Mouse (Mus musculus): ENCODE results near the gene Elof1. TPM values are rescaled to one million over a fixed set of nuclear protein-coding genes. Genes with fewer than 3 reads are reported as not detected.
"Not testable (repeated sequence)": the region's sequence is repeated elsewhere in the genome, so short reads cannot be mapped to it uniquely, and the experiment has no call there.

Gene Elof1
- total RNA-seq, 2 experiments from 2014 or later: 63.4 to 65.3 TPM

DNA sequence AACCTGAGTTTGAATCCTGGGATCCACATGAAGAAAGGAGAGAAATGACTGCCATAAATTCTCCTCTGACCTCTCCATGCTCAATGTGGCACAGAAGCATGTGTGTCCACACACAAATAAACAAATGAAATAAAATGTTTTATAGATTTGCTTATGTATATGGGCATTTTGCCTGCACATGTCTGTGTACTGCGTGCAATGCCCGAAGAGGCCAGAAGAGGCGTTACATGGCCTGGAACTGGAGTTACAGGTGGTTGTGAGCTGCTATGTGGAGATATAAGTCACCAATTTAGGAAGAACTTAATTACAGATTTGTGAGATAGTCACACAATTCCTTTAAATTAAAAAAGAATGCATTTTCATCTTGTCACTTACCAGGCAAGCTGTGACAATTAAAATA is 36.8 kb upstream of the Elof1 start:
- intact Hi-C loops (cut with DNase I): loop anchor here (10.0 kb wide), 1 partner anchor 549 kb away; no protein-coding TSS in a partner anchor
- no peak; the same call in 1 of the 2 replicates for TF ChIP-seq CTCF (IDR thresholded peaks at IDR 0.05)
- H3K27ac ChIP-seq: no peak overlapping the region
- H3K4me3 ChIP-seq: no peak overlapping the region
- no peak for DNase-seq (ENCODE audit: extremely low spot score in 1 of 2, low spot score in 2 of 2)

DNA sequence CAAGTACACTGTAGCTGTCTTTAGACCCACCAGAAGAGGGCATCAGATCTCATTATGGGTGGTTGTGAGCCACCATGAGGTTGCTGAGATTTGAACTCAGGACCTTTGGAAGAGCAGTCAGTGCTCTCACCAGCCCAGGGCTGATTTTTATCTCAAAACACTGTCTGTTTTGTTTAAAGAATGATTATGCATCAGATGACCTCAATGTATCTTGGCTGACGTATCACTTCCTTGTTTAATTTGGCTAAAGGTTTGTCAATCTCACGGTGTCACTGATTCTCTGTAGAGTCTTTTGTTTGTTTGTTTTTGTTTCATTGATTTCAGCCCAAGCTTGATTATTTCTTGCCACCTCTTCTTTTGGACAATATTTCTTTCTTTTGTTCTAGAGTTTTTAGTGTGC is 34.0 kb upstream of the Elof1 start:
- intact Hi-C loops (cut with DNase I): loop anchor here (10.0 kb wide), 1 partner anchor 546 kb away; no protein-coding TSS in a partner anchor
- H3K4me3 ChIP-seq: no peak overlapping the region

DNA sequence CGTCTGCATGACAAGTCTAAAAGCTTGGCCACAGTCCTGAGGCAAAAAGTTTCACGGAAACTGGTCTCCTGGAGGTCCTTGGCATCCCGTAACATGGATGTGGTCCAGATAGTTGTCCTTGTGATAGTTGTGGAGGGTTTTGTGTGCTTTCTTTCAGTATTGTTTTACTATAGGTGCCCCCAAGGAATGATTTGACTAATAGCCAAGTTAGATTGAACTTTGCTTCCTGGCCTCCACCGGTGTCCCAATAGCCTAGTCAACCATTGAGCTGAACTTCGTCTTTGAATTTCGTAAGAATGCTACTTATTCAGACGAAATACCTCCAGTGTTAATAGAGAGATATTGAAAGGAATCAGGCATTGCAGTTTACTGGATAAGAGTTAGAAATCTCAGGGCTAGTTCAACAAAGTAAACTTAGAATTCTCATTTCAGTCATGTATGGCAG is 33.3 kb upstream of the Elof1 start:
- not testable (repeated sequence) for H3K4me3 ChIP-seq; H3K27ac ChIP-seq; DNase-seq (ENCODE audit: extremely low spot score in 1 of 2, low spot score in 2 of 2)
- intact Hi-C loops (cut with DNase I): loop anchor here (10.0 kb wide), 1 partner anchor 545 kb away; no protein-coding TSS in a partner anchor

More for the DNA sequence above, 34.0 kb upstream of the Elof1 start:
- no peak for TF ChIP-seq CTCF (IDR thresholded peaks at IDR 0.05)
- no peak overlapping the region for H3K27ac ChIP-seq
- no peak for DNase-seq (ENCODE audit: extremely low spot score in 1 of 2, low spot score in 2 of 2)

DNA sequence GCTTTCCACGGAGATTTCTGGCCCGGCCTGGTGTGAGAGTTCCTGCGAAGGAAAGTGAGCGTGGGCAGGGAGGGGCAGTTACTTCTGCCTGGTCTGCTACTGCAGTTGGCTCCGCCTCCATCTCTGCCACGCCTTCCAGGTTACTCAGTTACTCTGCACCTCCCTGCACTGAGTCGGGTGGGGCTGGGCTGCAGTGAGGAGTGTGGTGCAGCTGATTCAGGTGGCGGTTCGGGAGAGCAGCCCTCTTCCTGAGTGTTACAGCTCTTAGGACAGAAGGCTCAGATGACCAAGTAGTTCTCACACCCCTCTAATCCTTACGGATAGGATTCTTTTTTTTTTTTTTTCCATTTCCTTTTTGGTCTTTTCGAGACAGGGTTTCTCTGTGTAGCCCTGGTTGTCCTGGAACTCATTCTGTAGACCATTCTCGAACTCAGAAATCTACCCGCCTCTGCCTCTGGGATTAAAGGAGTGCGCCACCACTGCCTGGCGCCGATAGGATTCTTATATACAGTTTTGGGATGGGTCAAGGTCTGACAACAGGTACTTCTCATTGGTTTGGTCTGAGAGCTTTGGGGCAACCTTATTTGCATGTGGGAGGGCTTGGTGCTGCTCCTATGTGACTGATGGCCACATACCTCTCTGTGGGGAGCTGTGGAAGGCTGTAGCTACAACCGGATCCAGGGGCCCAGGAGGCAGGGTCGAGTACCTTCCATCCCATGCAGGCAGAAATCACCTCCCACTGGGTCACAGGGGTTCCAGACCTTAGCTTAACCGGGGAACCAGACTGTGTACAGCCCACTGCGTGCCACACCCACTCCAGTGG is 32.7 kb upstream of the Elof1 start:
- TF ChIP-seq CTCF (IDR thresholded peaks at IDR 0.05): no peak
- Histone ChIP-seq H3K27ac (no peak overlapping the region), H3K4me3 (no peak overlapping the region)
- DNase-seq (ENCODE audit: extremely low spot score in 1 of 2, low spot score in 2 of 2): no peak
- intact Hi-C loops (cut with DNase I): loop anchor here (5.0 to 10.0 kb wide), 2 partner anchors 172 to 545 kb away; no protein-coding TSS in a partner anchor

DNA sequence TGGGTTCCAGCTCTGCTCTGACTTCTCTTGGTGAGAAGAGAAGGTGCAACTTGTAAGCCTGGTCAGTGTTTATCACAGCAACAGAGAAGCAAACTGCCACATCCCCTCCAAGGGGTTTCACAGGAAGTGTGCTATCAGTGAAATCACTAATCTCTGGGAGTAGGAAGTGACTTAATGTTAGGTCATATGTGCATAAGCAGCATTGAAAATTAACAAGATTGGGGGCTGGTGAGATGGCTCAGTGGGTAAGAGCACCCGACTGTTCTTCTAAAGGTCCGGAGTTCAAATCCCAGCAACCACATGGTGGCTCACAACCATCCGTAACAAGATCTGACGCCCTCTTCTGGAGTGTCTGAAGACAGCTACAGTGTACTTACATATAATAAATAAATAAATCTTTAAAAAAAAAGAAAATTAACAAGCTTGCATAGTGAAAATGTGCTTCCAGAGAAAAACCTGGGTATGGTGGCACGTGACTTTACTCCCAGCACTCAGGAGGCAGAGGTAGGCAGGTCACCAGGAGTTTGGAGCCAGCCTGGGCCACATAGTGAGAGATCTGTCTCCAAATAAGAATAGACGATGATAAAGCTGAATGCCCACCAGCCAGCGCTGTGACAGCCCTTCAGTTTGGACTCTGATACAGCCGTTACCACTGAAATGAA is 27.5 kb upstream of the Elof1 start:
- intact Hi-C loops (cut with DNase I): no loop called here
- DNase-seq (ENCODE audit: extremely low spot score in 1 of 2, low spot score in 2 of 2): no peak
- Histone ChIP-seq H3K4me3 (no peak overlapping the region), H3K27ac (no peak overlapping the region)
- no peak for TF ChIP-seq CTCF (IDR thresholded peaks at IDR 0.05)

DNA sequence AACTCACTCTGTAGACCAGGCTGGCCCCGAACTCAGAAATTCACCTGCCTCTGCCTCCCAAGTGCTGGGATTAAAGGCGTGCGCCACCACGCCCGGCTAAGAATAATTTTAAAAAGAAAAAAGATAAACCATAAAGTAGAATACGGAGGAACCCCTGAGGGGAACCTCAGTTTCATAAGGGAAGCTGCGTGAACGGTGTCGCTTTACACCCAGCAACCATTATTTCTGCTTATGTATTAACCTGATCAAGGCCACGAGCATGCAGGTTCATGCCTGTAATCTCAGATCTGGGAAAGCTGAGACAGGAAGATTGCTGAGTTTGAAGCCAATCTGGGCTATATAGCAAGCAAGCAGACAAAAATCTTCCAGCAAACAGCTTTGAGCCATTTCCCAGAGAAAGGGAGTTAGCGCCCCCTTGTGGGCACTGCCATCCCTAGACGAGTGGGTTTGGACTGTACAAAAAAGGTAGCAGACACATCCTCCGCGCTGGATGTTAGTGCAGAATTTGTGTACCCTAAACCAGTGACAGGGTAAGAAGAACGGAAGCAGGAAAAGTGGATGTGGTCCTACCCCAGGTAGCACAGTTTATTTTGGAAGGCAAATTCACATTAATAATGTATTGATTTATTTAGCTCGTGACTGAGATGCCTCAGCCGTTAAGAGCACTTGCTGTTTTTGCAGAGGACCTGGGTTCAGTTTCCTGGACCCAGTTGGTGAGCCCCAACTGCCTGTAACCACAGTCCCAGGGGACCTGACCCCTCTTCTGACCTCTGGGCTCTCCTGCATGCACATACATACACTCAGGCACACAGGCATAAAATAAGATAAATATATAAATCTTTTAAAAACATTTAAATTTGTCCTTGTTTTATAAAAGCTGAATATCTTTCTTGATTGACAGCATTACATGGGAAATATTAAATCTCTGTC is 26.4 kb upstream of the Elof1 start:
- H3K27ac ChIP-seq: no peak overlapping the region
- no peak overlapping the region for H3K4me3 ChIP-seq
- TF ChIP-seq CTCF (IDR thresholded peaks at IDR 0.05): peak; percentile 97
- peak; percentile 82 to 91 for DNase-seq (ENCODE audit: extremely low spot score in 1 of 2, low spot score in 2 of 2)
- intact Hi-C loops (cut with DNase I): loop anchor here (1.0 kb wide), 2 partner anchors 25 to 77 kb away; no protein-coding TSS in a partner anchor

DNA sequence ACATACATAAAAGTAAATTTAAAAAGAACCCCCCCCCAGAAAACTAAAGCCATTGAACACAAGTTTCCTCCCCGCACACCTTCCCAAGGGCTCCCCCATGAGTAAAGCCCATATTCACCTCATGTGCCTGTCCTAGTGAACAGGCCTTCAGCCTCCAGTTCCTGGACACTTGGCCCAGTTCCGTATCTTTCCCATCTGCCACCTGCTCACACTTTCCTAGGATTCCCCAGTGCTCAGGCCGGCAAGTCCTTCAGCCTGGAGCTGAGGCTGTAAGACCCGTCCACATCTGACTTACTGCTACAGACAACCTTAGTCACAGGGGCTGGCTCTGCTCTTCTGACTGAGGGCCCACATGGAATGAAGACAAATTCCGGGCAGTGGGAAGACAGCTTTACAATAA is 22.8 kb upstream of the Elof1 start:
- intact Hi-C loops (cut with DNase I): no loop called here
- DNase-seq (ENCODE audit: extremely low spot score in 1 of 2, low spot score in 2 of 2): no peak

DNA sequence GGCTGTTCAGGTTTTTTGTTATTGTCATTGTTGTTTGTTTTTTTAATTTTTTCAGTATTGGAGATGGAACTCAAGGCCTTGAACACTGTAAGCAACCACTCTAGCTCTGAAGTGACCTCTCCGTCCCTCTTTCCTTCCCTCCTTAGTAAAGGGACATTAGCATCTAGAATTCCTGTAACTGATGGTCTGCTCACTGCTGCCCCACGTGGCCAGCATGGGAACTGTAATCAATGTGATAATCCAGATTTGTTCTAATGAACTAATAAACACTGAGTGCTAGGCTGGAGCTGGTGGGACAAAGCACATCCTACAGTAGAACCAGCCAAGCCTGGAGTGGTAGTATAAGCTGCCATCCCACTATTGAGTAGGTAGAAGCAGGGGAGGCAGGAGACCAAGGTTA is 21.5 kb upstream of the Elof1 start:
- intact Hi-C loops (cut with DNase I): no loop called here
- H3K4me3 ChIP-seq: no peak overlapping the region
- TF ChIP-seq CTCF (IDR thresholded peaks at IDR 0.05): peak; percentile 90
- no peak overlapping the region for H3K27ac ChIP-seq
- no peak for DNase-seq (ENCODE audit: extremely low spot score in 1 of 2, low spot score in 2 of 2)

More for the DNA sequence above, 22.8 kb upstream of the Elof1 start:
- Histone ChIP-seq H3K4me3 (no peak overlapping the region), H3K27ac (no peak overlapping the region)
- TF ChIP-seq CTCF (IDR thresholded peaks at IDR 0.05): no peak

DNA sequence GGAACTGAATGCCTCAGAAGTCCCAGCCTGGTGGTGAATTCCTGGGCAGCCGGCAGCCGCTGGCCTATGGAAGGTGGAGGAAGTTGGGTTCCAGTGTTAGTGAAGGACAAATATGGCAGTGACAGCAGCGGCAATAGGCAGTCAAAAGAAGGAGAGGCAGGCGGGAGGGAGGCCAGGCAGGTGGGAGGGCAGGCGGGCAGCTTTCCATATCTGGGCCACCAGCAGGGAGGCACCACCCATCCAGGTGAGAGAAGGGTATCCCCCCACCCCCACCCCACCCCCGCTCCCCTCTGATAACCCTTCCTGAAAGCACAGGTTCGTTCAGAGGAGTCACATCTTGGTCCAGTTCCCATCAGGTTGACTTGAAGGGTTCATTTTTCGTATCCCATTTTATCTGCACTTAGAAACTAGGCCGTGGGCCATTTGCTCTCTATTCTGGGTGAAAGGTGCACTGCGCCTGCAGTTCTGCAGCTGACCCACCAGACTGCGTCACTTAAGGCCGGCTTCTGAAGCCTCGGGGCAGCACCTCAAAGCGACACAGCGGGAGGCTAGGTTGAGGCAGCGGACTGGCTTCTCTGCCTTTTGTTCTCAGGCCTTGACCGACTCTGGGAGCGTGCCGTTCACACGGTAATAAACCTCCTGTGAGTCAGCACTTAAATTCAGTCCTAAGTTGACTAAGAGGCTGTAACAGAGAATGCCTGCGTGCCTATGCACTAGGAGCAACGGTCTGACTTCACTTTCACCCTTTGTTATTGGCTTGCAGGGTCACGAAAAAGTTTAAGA is 20.0 kb upstream of the Elof1 start:
- no peak for TF ChIP-seq CTCF (IDR thresholded peaks at IDR 0.05)
- H3K4me3 ChIP-seq: no peak overlapping the region
- DNase-seq (ENCODE audit: extremely low spot score in 1 of 2, low spot score in 2 of 2): no peak
- intact Hi-C loops (cut with DNase I): no loop called here
- H3K27ac ChIP-seq: no peak overlapping the region

DNA sequence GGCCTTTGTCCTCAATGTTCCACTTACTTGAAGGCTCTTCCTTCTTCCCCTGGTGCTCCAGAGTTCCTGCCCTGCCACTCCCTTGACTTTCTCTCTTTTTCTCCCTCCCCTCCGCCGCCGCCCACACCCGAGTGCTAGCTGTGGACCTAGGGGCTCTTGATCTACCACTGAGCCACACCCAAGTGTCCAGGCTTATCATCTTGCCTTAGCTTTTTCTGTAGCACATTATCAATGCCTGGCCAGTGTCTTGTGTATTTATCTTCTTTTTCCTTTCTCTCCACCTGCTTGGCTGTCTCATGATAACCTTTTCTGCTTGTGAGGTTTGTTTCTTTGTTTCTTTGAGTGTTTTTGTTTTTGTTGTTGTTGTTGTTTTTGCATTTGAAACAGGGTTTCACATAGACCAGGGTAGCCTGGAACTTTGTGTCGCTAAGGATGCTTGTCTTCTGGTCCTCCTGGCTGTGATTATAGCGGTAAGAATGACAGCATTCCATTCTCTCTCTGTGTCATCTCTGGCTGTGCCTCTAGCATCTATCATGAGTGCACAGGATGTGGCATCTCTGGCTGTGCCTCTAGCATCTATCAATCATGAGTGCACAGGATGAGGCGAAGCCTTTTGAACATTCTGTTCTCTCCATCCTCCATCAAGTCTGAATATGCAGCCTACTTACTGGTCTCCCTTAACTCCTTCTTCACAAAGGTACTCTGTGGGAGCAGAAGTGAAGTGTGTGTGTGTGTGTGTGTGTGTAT is 18.8 kb upstream of the Elof1 start, which contains the start of gene Acp5:
Gene Acp5 (minus strand): TSS at position 68 of the 747 bp plus-strand sequence.
- TF ChIP-seq CTCF (IDR thresholded peaks at IDR 0.05): no peak
- DNase-seq (ENCODE audit: extremely low spot score in 1 of 2, low spot score in 2 of 2): no peak
- H3K4me3 ChIP-seq: no peak within 1 kb of the TSS
- H3K27ac ChIP-seq: no peak within 1 kb of the TSS
- intact Hi-C loops (cut with DNase I): no loop called here

Data from left cerebral cortex, adult 2 months (tissue).